Mouse (Mus musculus) adipose tissue, adult 10 weeks (tissue): ENCODE measurements around the gene Gbx1. TPM values are rescaled to one million over a fixed set of nuclear protein-coding genes. Genes with fewer than 3 reads are reported as not detected.

Experiments used
- polyA plus RNA-seq: library from polyadenylated mRNA; stranded (reverse); fragments of 350-450 nt; fragmentation: Illumina TruSeq; extraction: RNeasy Lipid Tissue Mini Kit (QIAGEN cat#74804); gene quantifications from one replicate; pipeline ENCODE4 v1.2.3, GENCODE M21; 2014; ENCODE audit warnings: low read depth, low replicate concordance

Gene Gbx1
- not detected for polyA plus RNA-seq

GRCm38 (mm10) chr5:24526889-24527230 is at the start of gene Gbx1:
Gbx1 (minus strand) TSS chr5:24527202.

GRCm38 (mm10) chr5:24556709-24557108 is 29.7 kb upstream of the Gbx1 start, which contains the start of gene 4931409K22Rik:
4931409K22Rik (minus strand) TSS chr5:24556809.

DNA sequence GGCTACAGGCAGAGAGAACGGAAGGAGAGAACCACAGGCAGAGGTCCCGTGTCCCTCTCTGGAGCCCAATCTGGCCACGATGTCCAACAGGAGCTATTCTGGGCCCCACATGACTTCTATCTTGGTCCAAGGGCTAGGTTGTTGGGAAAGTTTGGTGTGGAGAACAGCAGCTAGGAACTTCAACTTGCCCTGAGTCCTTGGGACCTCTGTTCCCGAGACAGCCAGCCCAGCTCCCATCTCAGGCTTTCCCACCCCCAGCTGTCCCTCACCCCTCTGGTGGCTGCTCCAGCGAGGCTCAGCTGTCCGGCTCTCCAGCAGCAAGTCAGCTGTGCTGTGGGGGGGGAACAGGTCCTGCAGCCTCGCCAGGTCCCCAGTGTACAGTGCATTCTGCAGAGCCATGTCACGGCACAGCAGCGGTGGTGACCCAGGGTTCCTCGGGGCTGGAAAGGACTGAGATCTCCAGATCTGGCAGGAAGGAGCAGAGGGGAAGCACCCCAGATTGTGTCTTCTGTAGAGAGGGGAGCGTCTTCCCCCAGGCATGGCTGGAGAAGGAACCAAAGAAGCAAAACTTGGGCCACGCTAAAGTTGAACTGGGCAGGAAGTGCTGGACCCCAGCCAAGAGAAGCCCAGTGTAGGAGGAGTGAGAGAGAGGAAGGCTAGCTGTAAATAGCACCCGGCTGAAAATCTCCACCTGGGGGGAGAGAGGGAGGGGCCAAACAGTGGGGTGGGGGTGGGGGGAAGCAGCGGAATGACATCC is 13.6 kb upstream of the Gbx1 start, which contains the start of gene Asb10:
Asb10 (minus strand) TSS at position 592 of the 757 bp plus-strand sequence.

Other genes with a start within 250 kb of the Gbx1 start
- 16.1 TPM for gene Kcnh2, start 175.6 kb downstream of the Gbx1 start, polyA plus RNA-seq
- gene Nos3, start 162.4 kb downstream of the Gbx1 start, polyA plus RNA-seq, result 9.9 TPM
- 0.74 TPM for gene Atg9b, start 135.1 kb downstream of the Gbx1 start, polyA plus RNA-seq
- 36.5 TPM for gene Abcb8, start 133.5 kb downstream of the Gbx1 start, polyA plus RNA-seq
- gene Asic3, start 113.8 kb downstream of the Gbx1 start, polyA plus RNA-seq, result not detected
- gene Cdk5, start 103.7 kb downstream of the Gbx1 start, polyA plus RNA-seq, result 43.5 TPM
- 48.3 TPM for gene Slc4a2, start 103.4 kb downstream of the Gbx1 start, polyA plus RNA-seq
- 58.6 TPM for gene Fastk, start 81.9 kb downstream of the Gbx1 start, polyA plus RNA-seq
- 23.1 TPM for gene Tmub1, start 79.3 kb downstream of the Gbx1 start, polyA plus RNA-seq
- gene Agap3, start 75.0 kb downstream of the Gbx1 start, polyA plus RNA-seq, result 51.5 TPM
- gene Asb10, start 13.8 kb upstream of the Gbx1 start, polyA plus RNA-seq, result 0.91 TPM
- gene 4931409K22Rik, start 29.6 kb upstream of the Gbx1 start, polyA plus RNA-seq, result 1.3 TPM
- 38.6 TPM for gene Abcf2, start 50.3 kb upstream of the Gbx1 start, polyA plus RNA-seq
- gene Chpf2, start 59.5 kb upstream of the Gbx1 start, polyA plus RNA-seq, result 41.2 TPM
- 180 TPM for gene Smarcd3, start 97.2 kb upstream of the Gbx1 start, polyA plus RNA-seq
- gene Nub1, start 158.3 kb upstream of the Gbx1 start, polyA plus RNA-seq, result 54.0 TPM
- gene Wdr86, start 203.5 kb upstream of the Gbx1 start, polyA plus RNA-seq, result 0.34 TPM
- gene Crygn, start 230.8 kb upstream of the Gbx1 start, polyA plus RNA-seq, result 1.5 TPM